Mouse (Mus musculus): ENCODE measurements around the gene Hif1an. TPM values are rescaled to one million over a fixed set of nuclear protein-coding genes. Genes with fewer than 3 reads are reported as not detected.

Hif1an gene
- total RNA-seq (2021) = 10 to 100 TPM; 30.3 to 34.3 TPM
- long read RNA-seq, full-length matches to known transcripts = 38 of 56 reads
- long read RNA-seq, partial matches to known transcripts = 3 of 56 reads
- long read RNA-seq, other reads (novel, unspliced or antisense) = 15 of 56 reads

GRCm38 (mm10) chr19:44562652-44563206 lies at the start of gene Hif1an:
TSS of gene Hif1an (plus strand) at chr19:44562850.
- DNase-seq (ENCODE audit: low spot score in 2 of 2) = peak; percentile 87 to 98

- no peak for DNase-seq (ENCODE audit: low spot score in 2 of 2)
Measured at GRCm38 (mm10) chr19:44513054-44513833, 49.4 kb upstream of the Hif1an start.

GRCm38 (mm10) chr19:44513921-44514482 lies 48.6 kb upstream of the Hif1an start:
- no peak for DNase-seq (ENCODE audit: low spot score in 2 of 2)

- DNase-seq (ENCODE audit: low spot score in 2 of 2) = no peak
Measured at GRCm38 (mm10) chr19:44514521-44515451, 47.9 kb upstream of the Hif1an start.

- DNase-seq (ENCODE audit: low spot score in 2 of 2) = no peak
Measured at GRCm38 (mm10) chr19:44515769-44516168, 46.9 kb upstream of the Hif1an start.

GRCm38 (mm10) chr19:44517996-44518768 lies 44.5 kb upstream of the Hif1an start:
- no peak for DNase-seq (ENCODE audit: low spot score in 2 of 2)

- no peak for DNase-seq (ENCODE audit: low spot score in 2 of 2)
Measured at GRCm38 (mm10) chr19:44519152-44519551, 43.5 kb upstream of the Hif1an start.

- DNase-seq (ENCODE audit: low spot score in 2 of 2) = no peak
Measured at GRCm38 (mm10) chr19:44525551-44526205, 37.0 kb upstream of the Hif1an start.

- no peak for DNase-seq (ENCODE audit: low spot score in 2 of 2)
Measured at GRCm38 (mm10) chr19:44530018-44530417, 32.6 kb upstream of the Hif1an start.

- DNase-seq (ENCODE audit: low spot score in 2 of 2) = no peak
Measured at GRCm38 (mm10) chr19:44535376-44535775, 27.3 kb upstream of the Hif1an start.

- no peak for DNase-seq (ENCODE audit: low spot score in 2 of 2)
Measured at GRCm38 (mm10) chr19:44537416-44537815, 25.2 kb upstream of the Hif1an start.

GRCm38 (mm10) chr19:44542694-44543178 lies 19.9 kb upstream of the Hif1an start:
- DNase-seq (ENCODE audit: low spot score in 2 of 2) = no peak

GRCm38 (mm10) chr19:44544372-44544771 lies 18.3 kb upstream of the Hif1an start:
- DNase-seq (ENCODE audit: low spot score in 2 of 2) = no peak

GRCm38 (mm10) chr19:44544775-44545174 lies 17.9 kb upstream of the Hif1an start:
- peak; percentile 26 to 76 for DNase-seq (ENCODE audit: low spot score in 2 of 2)

- no peak for DNase-seq (ENCODE audit: low spot score in 2 of 2)
Measured at GRCm38 (mm10) chr19:44545321-44546041, 17.2 kb upstream of the Hif1an start, which contains the start of gene Sec31b. TSS of gene Sec31b (minus strand) at chr19:44545864.

- no peak for DNase-seq (ENCODE audit: low spot score in 2 of 2)
Measured at GRCm38 (mm10) chr19:44552731-44553130, 9.9 kb upstream of the Hif1an start, which contains the start of gene Gm20538. TSS of gene Gm20538 (minus strand) at chr19:44552831.

- DNase-seq (ENCODE audit: low spot score in 2 of 2) = no peak
Measured at GRCm38 (mm10) chr19:44553286-44553685, 9.4 kb upstream of the Hif1an start.

GRCm38 (mm10) chr19:44554490-44554860 lies 8.2 kb upstream of the Hif1an start:
- no peak for DNase-seq (ENCODE audit: low spot score in 2 of 2)
